Mouse (Mus musculus): ENCODE measurements around the gene Tbl3. TPM values are rescaled to one million over a fixed set of nuclear protein-coding genes. Genes with fewer than 3 reads are reported as not detected.

Tbl3 gene
- polyA plus RNA-seq, 1 experiment from 2014 or later = 64.9 TPM

- peak overlapping the region; percentile 67 for H3K9ac ChIP-seq
- WGBS = 19% methylated on average over 8 of the region's 8 CpGs
- no peaks in the 10 kb centered on the region for H3K36me3 ChIP-seq
- no peak for ATAC-seq (ENCODE audit: low FRiP score, low read depth)
- peak overlapping the region; percentile 95 for H3K4me2 ChIP-seq
- H3K27ac ChIP-seq (replicated peaks) = no peak overlapping the region
- no peaks in the 10 kb centered on the region for H3K9me3 ChIP-seq
- H3K4me1 ChIP-seq (replicated peaks) = peaks cover 16% of the 10 kb centered on the region
- peak overlapping the region; percentile 60 for H3K4me3 ChIP-seq
- H3K27me3 ChIP-seq = no peaks in the 10 kb centered on the region
These were observed 29.8 kb upstream of the Tbl3 start for GRCm38 (mm10) chr17:24737135-24737810.

- H3K36me3 ChIP-seq = no peaks in the 10 kb centered on the region
- no peaks in the 10 kb centered on the region for H3K27me3 ChIP-seq
- peaks cover 16% of the 10 kb centered on the region for H3K4me1 ChIP-seq (replicated peaks)
- H3K9me3 ChIP-seq = no peaks in the 10 kb centered on the region
- H3K4me3 ChIP-seq = peak within 1 kb of the TSS; percentile 60
- peak within 1 kb of the TSS; percentile 95 for H3K4me2 ChIP-seq
- 2% methylated on average over 29 of the region's 29 CpGs for WGBS
- peak within 1 kb of the TSS; percentile 67 for H3K27ac ChIP-seq (replicated peaks)
- peak within 1 kb of the TSS; percentile 67 for H3K9ac ChIP-seq
- ATAC-seq (ENCODE audit: low FRiP score, low read depth) = peak; percentile 95
These were observed 29.0 kb upstream of the Tbl3 start, which contains the start of gene Msrb1 for GRCm38 (mm10) chr17:24736330-24737051. Msrb1 (plus strand) TSS chr17:24736642.

- Histone ChIP-seq H3K9ac (no peak overlapping the region), H3K9me3 (no peaks in the 10 kb centered on the region), H3K27ac (replicated peaks) (no peak overlapping the region), H3K4me1 (replicated peaks) (peaks cover 16% of the 10 kb centered on the region), H3K27me3 (no peaks in the 10 kb centered on the region), H3K4me2 (no peak overlapping the region), H3K4me3 (no peak overlapping the region), H3K36me3 (no peaks in the 10 kb centered on the region)
- ATAC-seq (ENCODE audit: low FRiP score, low read depth) = no peak
- 84% methylated on average over 7 of the region's 7 CpGs for WGBS
These were observed 28.0 kb upstream of the Tbl3 start for GRCm38 (mm10) chr17:24735446-24735845.

GRCm38 (mm10) chr17:24734513-24734912 lies 27.1 kb upstream of the Tbl3 start:
- H3K9me3 ChIP-seq = no peaks in the 10 kb centered on the region
- ATAC-seq (ENCODE audit: low FRiP score, low read depth) = no peak
- no peaks in the 10 kb centered on the region for H3K27me3 ChIP-seq
- WGBS = 97% methylated on average over 1 of the region's 1 CpGs
- no peak overlapping the region for H3K27ac ChIP-seq (replicated peaks)
- no peak overlapping the region for H3K4me3 ChIP-seq
- H3K4me2 ChIP-seq = no peak overlapping the region
- no peak overlapping the region for H3K9ac ChIP-seq
- peaks cover 16% of the 10 kb centered on the region for H3K4me1 ChIP-seq (replicated peaks)
- H3K36me3 ChIP-seq = no peaks in the 10 kb centered on the region

GRCm38 (mm10) chr17:24733434-24734050 lies 26.1 kb upstream of the Tbl3 start:
- Histone ChIP-seq H3K9ac (no peak overlapping the region), H3K4me1 (replicated peaks) (peaks cover 16% of the 10 kb centered on the region), H3K36me3 (no peaks in the 10 kb centered on the region), H3K9me3 (no peaks in the 10 kb centered on the region), H3K27ac (replicated peaks) (no peak overlapping the region), H3K4me2 (no peak overlapping the region), H3K27me3 (no peaks in the 10 kb centered on the region), H3K4me3 (no peak overlapping the region)
- 91% methylated on average over 21 of the region's 21 CpGs for WGBS
- ATAC-seq (ENCODE audit: low FRiP score, low read depth) = no peak

- H3K9ac ChIP-seq = no peak overlapping the region
- 78% methylated on average over 12 of the region's 12 CpGs for WGBS
- H3K4me1 ChIP-seq (replicated peaks) = peaks cover 16% of the 10 kb centered on the region
- no peaks in the 10 kb centered on the region for H3K36me3 ChIP-seq
- H3K9me3 ChIP-seq = no peaks in the 10 kb centered on the region
- no peaks in the 10 kb centered on the region for H3K27me3 ChIP-seq
- H3K4me3 ChIP-seq = no peak overlapping the region
- no peak for ATAC-seq (ENCODE audit: low FRiP score, low read depth)
- no peak overlapping the region for H3K4me2 ChIP-seq
- no peak overlapping the region for H3K27ac ChIP-seq (replicated peaks)
These were observed 24.9 kb upstream of the Tbl3 start for GRCm38 (mm10) chr17:24732233-24732935.

- Histone ChIP-seq H3K4me3 (no peak overlapping the region), H3K9ac (no peak overlapping the region), H3K36me3 (no peaks in the 10 kb centered on the region), H3K27ac (replicated peaks) (no peak overlapping the region), H3K4me1 (replicated peaks) (peaks cover 2% of the 10 kb centered on the region), H3K9me3 (no peaks in the 10 kb centered on the region), H3K27me3 (no peaks in the 10 kb centered on the region), H3K4me2 (no peak overlapping the region)
- WGBS = 84% methylated on average over 14 of the region's 14 CpGs
- ATAC-seq (ENCODE audit: low FRiP score, low read depth) = no peak
These were observed 23.3 kb upstream of the Tbl3 start for GRCm38 (mm10) chr17:24730787-24731186.

GRCm38 (mm10) chr17:24729067-24729466 lies 21.6 kb upstream of the Tbl3 start:
- Histone ChIP-seq H3K4me1 (replicated peaks) (no peaks in the 10 kb centered on the region), H3K4me2 (no peak overlapping the region), H3K27me3 (no peaks in the 10 kb centered on the region), H3K9me3 (no peaks in the 10 kb centered on the region), H3K27ac (replicated peaks) (no peak overlapping the region), H3K9ac (no peak overlapping the region), H3K4me3 (no peak overlapping the region), H3K36me3 (no peaks in the 10 kb centered on the region)
- no peak for ATAC-seq (ENCODE audit: low FRiP score, low read depth)
- WGBS = 79% methylated on average over 6 of the region's 6 CpGs

DNA sequence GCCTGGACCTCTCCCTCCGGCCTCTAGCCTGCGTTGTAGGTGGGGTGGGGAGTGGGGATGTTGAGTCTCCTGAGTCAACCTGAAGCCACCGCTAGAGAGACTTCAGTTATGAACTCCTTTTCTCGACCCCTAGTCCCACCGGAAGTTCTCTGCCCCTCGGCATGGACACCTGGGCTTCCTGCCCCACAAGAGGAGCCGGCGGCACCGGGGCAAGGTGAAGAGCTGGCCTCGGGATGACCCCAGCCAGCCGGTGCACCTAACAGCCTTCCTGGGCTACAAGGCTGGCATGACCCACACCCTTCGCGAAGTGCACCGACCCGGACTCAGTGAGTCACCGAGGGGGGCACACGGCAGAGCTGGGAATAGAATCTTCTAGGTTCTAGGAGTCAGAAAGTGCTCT lies 20.7 kb upstream of the Tbl3 start:
- H3K27me3 ChIP-seq = no peaks in the 10 kb centered on the region
- H3K27ac ChIP-seq (replicated peaks) = no peak overlapping the region
- no peaks in the 10 kb centered on the region for H3K9me3 ChIP-seq
- 74% methylated on average over 17 of the region's 17 CpGs for WGBS
- H3K9ac ChIP-seq = no peak overlapping the region
- peaks cover 6% of the 10 kb centered on the region for H3K4me1 ChIP-seq (replicated peaks)
- H3K4me2 ChIP-seq = no peak overlapping the region
- H3K36me3 ChIP-seq = no peaks in the 10 kb centered on the region
- H3K4me3 ChIP-seq = no peak overlapping the region
- ATAC-seq (ENCODE audit: low FRiP score, low read depth) = no peak

GRCm38 (mm10) chr17:24727618-24728017 lies 20.2 kb upstream of the Tbl3 start, which contains the start of gene Rpl3l:
Rpl3l (plus strand) TSS chr17:24727820.
- Histone ChIP-seq H3K4me2 (no peak within 1 kb of the TSS), H3K27ac (replicated peaks) (no peak within 1 kb of the TSS), H3K27me3 (no peaks in the 10 kb centered on the region), H3K9me3 (no peaks in the 10 kb centered on the region), H3K9ac (no peak within 1 kb of the TSS), H3K4me3 (no peak within 1 kb of the TSS), H3K4me1 (replicated peaks) (peaks cover 11% of the 10 kb centered on the region), H3K36me3 (no peaks in the 10 kb centered on the region)
- ATAC-seq (ENCODE audit: low FRiP score, low read depth) = no peak
- 82% methylated on average over 2 of the region's 2 CpGs for WGBS

DNA sequence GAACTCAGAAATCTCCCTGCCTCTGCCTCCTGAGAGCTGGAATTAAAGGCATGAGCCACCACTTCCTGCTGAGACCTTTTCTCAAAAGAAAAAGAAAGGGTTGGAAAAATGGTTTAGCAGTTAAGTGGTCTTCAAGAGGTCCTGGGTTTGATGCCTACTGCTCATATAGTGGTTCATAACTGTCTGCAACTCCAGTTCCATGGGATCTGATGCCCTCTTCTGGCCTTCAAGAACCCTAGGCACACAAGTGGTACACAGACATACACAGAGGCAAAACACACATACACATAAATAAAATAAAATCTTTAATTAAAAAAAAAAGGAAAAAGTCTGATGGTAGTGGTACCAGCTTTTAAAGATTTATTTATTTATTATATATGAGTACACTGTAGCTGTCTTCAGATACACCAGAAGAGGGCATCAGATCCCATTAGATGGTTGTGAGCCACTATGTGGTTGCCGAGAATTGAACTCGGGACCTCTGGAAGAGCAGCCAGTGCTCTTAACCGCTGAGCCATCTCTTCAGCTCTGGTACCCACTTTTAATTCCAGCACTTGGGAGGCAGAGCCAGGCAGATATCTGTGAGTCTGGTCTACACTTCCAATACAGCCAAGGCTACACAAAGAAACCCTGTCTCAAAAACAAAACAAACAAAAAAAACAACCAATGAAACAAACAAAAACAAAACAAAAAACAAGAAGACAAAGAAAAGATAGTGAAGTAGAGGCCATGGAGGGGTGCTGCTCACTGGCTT lies 18.4 kb upstream of the Tbl3 start:
- no peak overlapping the region for H3K4me2 ChIP-seq
- no peaks in the 10 kb centered on the region for H3K27me3 ChIP-seq
- H3K36me3 ChIP-seq = peaks cover 13% of the 10 kb centered on the region
- peaks cover 27% of the 10 kb centered on the region for H3K4me1 ChIP-seq (replicated peaks)
- 75% methylated on average over 3 of the region's 3 CpGs for WGBS
- H3K9me3 ChIP-seq = no peaks in the 10 kb centered on the region
- ATAC-seq (ENCODE audit: low FRiP score, low read depth) = no peak
- no peak overlapping the region for H3K9ac ChIP-seq
- H3K4me3 ChIP-seq = no peak overlapping the region
- no peak overlapping the region for H3K27ac ChIP-seq (replicated peaks)
